Mouse (Mus musculus): ENCODE measurements around the gene Fam227a.

The Fam227a gene

GRCm38 (mm10) chr15:79658531-79659375 lies at the start of gene Fam227a, which contains the start of gene Cby1:
Fam227a (minus strand) TSS chr15:79658956.
Cby1 (plus strand) TSS chr15:79659199.
- DNase-seq, result peak; percentile 95

GRCm38 (mm10) chr15:79708229-79708822 lies 49.6 kb upstream of the Fam227a start:
- DNase-seq, result no peak

- DNase-seq, result no peak
Observed at GRCm38 (mm10) chr15:79706603-79707214, 48.0 kb upstream of the Fam227a start.

GRCm38 (mm10) chr15:79697558-79698187 lies 38.9 kb upstream of the Fam227a start:
- DNase-seq, result no peak

GRCm38 (mm10) chr15:79697011-79697410 lies 38.3 kb upstream of the Fam227a start:
- no peak for DNase-seq

- no peak for DNase-seq
Observed at GRCm38 (mm10) chr15:79696508-79696907, 37.8 kb upstream of the Fam227a start.

GRCm38 (mm10) chr15:79695516-79695915 lies 36.8 kb upstream of the Fam227a start:
- DNase-seq, result no peak

GRCm38 (mm10) chr15:79694512-79694911 lies 35.8 kb upstream of the Fam227a start:
- DNase-seq, result no peak

GRCm38 (mm10) chr15:79693740-79694139 lies 35.0 kb upstream of the Fam227a start:
- peak; percentile 69 for DNase-seq

- DNase-seq, result no peak
Observed at GRCm38 (mm10) chr15:79692334-79692733, 33.6 kb upstream of the Fam227a start.

- DNase-seq, result peak; percentile 60
Observed at GRCm38 (mm10) chr15:79691023-79691508, 32.3 kb upstream of the Fam227a start.

GRCm38 (mm10) chr15:79690426-79691022 lies 31.8 kb upstream of the Fam227a start, which contains the start of gene Gtpbp1:
Gtpbp1 (plus strand) TSS chr15:79690845.
- peak; percentile 94 for DNase-seq

GRCm38 (mm10) chr15:79689662-79690425 lies 31.1 kb upstream of the Fam227a start:
- DNase-seq, result no peak

- DNase-seq, result no peak
Observed at GRCm38 (mm10) chr15:79688268-79688956, 29.7 kb upstream of the Fam227a start.

- DNase-seq, result peak; percentile 98
Observed at GRCm38 (mm10) chr15:79687646-79688267, 29.0 kb upstream of the Fam227a start, which contains the start of gene Josd1. Josd1 (minus strand) TSS chr15:79687919.

- DNase-seq, result no peak
Observed at GRCm38 (mm10) chr15:79687175-79687574, 28.4 kb upstream of the Fam227a start.

GRCm38 (mm10) chr15:79686046-79686869 lies 27.5 kb upstream of the Fam227a start:
- no peak for DNase-seq

GRCm38 (mm10) chr15:79685141-79685641 lies 26.4 kb upstream of the Fam227a start:
- DNase-seq, result no peak

- no peak for DNase-seq
Observed at GRCm38 (mm10) chr15:79684616-79685015, 25.9 kb upstream of the Fam227a start.
